Mouse (Mus musculus) retina, postnatal 1 day (tissue): ENCODE measurements at regions not wholly inside any gene's neighbourhood (a gene's known extent, or its start where the extent isn't known, plus 50 kb on each side); places are given as distances from the start of the nearest gene placed in this dataset.

Experiments used
- DNase-seq: peaks from one replicate; pipeline ENCODE4 v3.0.0-alpha.2; 2012

GRCm38 (mm10) chr10:12248853-12249252 lies 620.3 kb downstream of the Utrn start:
- DNase-seq = no peak

- DNase-seq = no peak
Measured at GRCm38 (mm10) chr10:12253274-12253673, 615.9 kb downstream of the Utrn start.

DNA sequence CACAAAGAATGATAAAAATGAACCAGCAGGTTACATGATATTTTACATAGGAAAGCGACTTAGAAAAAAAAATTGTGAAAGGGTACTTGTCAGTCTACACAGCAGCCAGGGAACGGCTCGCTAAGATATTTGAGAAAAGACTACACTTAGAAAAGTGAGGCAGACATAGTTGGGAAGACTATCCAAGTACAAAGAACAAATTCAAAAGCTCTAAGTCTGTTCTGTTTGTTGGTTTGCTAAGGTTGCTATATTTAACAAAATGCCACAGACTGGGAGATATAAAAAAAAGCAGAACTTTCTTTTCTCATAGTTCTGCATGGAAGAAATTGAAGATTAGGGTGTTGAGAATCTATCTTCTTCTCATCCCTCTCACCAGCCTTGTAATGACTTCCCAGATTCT lies 583.5 kb downstream of the Utrn start:
- no peak for DNase-seq

DNA sequence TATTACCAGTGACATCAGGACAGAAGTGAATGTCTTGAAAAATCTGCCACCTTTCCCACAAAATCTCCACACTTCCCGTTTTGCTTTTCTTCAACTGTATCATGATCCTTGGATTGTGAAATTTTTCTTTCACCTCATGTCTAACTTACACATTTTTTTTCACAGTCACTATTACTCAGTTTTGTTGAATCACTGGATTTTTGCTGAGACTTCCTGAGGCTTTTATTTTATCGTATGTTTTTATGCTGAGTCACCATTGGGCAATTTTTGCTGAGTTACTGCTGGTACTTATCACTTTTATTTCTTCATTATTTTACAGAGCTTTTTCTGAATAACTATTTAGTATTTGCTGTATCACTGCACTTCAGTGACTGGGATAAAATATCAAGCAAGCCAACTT lies 570.3 kb downstream of the Utrn start:
- DNase-seq = no peak

GRCm38 (mm10) chr10:12302396-12302795 lies 566.8 kb downstream of the Utrn start:
- DNase-seq = no peak

- no peak for DNase-seq
Measured at GRCm38 (mm10) chr10:12320311-12320710, 548.9 kb downstream of the Utrn start.
